Mouse (Mus musculus) c-Kit-negative CD71-positive TER-119-positive erythroid progenitor cells, embryonic 14.5 days (primary cell): ENCODE results near the gene Utrn.

ENCODE experiments used
- DNase-seq: peaks from one replicate; pipeline ENCODE4 v3.0.0-alpha.2; 2013; ENCODE audit warnings: low read depth, low spot score

Gene Utrn

GRCm38 (mm10) chr10:12736861-12737835, 132.0 kb downstream of the Utrn start:
- DNase-seq: no peak

GRCm38 (mm10) chr10:12735695-12736094, 133.5 kb downstream of the Utrn start:
- no peak for DNase-seq

GRCm38 (mm10) chr10:12731459-12731858, 137.7 kb downstream of the Utrn start:
- DNase-seq: no peak

- DNase-seq: no peak
Observed at GRCm38 (mm10) chr10:12729635-12730034, 139.5 kb downstream of the Utrn start.

DNA sequence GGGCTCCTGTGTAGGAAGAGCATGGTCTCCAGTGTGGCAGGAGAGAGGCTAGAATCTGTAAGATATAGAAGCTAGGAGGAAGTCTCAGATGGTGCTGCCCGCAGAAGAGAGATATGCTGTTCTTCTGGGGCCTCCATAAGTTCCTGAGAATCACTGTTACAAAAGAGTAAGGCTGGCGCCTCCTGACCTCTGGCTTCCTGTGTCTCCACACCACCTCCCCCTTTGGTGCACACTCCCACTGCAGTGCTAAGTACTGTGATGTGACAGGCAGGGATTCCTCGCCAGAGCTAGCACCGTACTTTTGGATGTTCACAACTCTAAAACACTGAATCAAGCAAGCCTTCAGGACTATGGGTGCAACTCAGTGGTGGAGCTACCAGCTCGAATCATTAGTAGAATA, 140.1 kb downstream of the Utrn start:
- no peak for DNase-seq

GRCm38 (mm10) chr10:12727881-12728280, 141.3 kb downstream of the Utrn start:
- DNase-seq: no peak

DNA sequence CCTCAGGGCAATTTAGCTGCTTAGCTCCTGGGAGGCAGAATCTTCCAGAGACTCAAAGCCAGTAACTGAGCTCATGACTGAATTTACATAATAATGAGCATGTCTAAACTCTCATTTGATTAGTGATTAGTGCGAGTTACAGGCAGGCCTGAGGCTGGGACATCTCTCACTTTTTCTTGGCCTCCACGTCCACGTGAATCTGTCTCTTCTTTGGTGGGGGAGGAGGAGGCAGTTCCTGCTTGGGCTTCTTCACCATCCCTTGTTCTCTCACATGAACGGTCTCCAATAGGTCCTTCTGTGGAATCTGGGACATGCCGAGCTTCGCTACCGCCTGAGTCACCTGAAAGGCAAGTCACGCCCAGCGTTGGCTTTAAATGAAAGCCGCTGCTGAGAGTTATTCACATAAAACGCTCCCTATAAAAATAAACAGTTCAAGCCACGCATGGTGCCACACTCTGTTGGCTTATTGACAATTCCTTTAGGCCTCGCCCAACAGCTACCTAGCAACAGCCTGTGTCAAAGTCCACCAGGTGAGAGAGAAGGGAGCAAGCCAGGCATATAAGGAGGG, 143.0 kb downstream of the Utrn start:
- DNase-seq: no peak

- no peak for DNase-seq
Observed at GRCm38 (mm10) chr10:12724247-12725001, 144.7 kb downstream of the Utrn start.

- no peak for DNase-seq
Observed at GRCm38 (mm10) chr10:12723269-12723668, 145.9 kb downstream of the Utrn start.

DNA sequence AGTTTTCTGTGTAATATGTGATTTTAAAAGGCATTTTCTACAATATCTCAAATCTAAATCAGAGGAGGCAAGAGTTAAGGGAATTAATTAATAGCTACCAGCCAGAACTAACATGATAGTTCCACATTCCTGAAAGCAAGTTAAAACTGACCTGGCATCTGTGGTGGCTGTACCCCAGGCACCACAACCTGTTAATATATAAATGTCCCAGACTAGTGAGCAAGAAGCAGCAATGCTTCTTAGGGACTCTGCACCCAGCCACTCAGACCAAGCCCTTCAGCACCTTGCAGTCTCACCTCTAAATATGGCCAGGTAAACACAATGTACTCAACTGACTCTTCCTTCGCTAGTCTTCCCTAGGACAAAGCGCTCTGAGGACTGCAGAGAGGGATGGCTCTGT, 147.1 kb downstream of the Utrn start:
- DNase-seq: no peak

DNA sequence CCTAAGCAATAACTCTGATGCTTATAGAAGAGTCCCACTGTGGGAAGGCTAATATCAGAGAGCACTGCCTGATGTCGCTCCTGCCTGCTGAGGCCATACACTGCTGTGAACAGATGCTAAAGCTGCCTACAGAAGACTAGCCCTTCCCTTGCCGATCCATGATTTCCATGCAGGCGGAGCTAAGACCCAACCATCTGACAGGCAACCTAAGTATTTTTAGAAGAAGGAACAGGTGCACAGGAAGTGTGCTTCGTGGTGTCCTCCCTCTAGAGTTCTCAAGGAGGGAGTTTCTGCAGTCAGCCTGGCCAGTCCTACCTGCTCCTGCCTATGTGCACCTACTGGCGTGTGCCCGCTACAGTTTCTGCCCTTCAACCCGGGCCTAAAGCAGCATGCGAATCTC, 150.8 kb downstream of the Utrn start:
- no peak for DNase-seq

GRCm38 (mm10) chr10:12717381-12717780, 151.8 kb downstream of the Utrn start:
- no peak for DNase-seq

DNA sequence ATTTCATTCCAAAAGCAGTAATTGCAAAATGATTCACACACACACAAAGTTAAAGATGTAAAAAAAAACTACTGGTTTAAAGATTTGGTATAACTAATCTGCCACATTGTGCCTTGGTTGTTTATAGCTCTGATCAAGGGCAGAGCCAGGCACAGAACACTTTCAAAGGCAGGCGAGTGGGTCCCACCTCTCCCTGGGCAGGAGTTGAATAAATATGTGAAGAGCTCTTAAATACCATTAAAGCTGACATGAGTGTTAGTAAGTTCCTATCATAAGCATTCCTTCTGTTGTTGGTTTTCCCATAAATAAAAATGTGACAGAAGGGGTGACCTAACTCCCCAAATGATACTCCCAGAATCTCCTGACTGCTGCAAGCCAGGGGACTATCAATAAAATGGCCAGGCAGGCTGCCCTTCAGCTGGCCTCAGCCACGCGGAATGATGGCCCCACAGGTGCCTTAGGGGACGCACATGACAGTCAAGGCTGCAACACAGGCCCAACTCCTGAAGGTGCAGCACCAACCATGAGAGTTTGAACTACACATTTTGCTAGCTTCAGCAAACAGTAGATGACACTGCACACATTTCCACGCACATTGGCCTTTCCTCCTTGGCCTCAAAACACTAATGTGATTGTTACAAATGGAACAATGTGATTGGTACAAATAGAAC, 152.4 kb downstream of the Utrn start:
- DNase-seq: no peak

GRCm38 (mm10) chr10:12713236-12713855, 155.8 kb downstream of the Utrn start:
- DNase-seq: no peak

DNA sequence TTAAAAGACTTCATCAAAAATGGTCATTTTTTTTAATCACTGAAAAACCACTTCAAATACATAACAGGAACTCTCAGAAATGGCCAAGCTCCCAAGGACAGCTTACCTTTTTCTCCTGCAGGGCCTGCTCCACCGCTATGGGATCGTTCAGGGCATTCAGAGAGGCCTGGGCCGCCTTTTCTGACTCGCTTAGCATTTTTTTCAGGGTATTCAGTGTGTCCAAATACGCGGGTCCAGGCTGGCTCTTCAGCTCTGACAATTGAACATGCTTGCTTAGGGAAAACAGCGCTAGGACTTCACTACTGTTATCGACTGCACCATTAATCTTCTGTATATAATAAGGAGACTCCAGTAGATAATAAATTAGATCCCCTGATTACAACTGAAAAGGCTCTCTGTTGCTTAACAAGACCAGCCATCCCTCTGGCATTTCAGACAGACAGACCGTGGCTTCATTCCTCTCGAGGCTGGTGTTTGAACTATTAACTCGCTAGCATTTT, 157.8 kb downstream of the Utrn start:
- no peak for DNase-seq

DNA sequence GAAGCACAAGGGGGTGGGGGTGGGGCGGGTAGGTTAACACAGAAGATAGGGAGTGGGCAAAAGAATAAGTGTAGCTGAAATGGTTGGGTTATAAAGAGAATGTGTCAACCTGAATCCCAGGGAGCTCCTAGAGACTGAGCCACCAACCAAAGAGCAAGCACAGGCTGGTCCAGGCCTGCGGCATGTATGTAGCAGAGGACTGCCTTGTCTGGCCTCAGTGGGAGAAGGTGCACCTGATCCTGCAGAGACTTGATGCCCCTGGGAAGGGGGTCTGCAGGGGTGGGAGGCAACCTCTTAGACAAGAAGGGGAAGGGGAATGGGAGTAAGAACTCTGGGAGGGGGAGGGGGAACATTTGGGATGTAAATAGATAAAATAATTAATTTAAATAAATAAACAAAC, 162.6 kb downstream of the Utrn start:
- no peak for DNase-seq

DNA sequence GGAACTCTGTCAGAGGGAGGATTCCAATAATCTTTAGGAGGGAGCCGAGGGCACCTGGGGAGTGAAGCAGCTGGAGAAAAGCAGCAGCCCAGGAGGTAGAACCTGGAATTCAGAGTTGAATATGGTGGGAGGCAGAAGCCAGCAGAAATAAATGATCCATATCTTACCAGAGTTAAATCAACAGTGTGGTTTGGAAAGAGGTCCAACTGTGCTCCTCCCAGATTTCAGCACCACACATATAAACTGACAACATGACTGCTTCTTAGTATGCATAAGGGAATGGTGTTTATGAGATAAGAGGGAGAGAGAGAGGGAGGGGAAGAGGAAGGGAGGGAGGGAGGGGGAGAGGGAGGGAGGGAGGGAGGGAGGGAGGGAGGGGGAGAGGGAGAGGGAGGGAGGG, 163.2 kb downstream of the Utrn start:
- no peak for DNase-seq

GRCm38 (mm10) chr10:12704290-12704689, 164.9 kb downstream of the Utrn start:
- DNase-seq: no peak

DNA sequence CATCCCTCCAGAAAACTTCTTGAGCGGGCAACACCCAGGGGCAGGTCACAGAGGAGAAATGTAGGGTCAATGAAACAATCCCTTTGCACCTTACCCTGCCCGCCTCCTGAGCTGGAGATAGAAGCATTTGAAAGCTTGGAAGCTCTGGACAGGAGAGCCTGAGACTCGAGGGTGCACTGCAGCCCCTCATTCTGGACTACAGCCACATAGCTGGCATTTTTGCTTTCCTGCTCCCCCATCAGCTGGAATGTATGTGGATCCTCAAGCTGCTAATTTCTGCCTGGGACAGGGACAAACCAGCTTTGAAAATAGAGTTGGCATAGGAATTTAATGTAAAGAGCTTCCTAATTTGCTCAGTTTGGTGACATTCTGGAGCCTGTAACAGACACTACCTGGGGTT, 165.6 kb downstream of the Utrn start:
- no peak for DNase-seq

GRCm38 (mm10) chr10:12702140-12702539, 167.0 kb downstream of the Utrn start:
- no peak for DNase-seq

DNA sequence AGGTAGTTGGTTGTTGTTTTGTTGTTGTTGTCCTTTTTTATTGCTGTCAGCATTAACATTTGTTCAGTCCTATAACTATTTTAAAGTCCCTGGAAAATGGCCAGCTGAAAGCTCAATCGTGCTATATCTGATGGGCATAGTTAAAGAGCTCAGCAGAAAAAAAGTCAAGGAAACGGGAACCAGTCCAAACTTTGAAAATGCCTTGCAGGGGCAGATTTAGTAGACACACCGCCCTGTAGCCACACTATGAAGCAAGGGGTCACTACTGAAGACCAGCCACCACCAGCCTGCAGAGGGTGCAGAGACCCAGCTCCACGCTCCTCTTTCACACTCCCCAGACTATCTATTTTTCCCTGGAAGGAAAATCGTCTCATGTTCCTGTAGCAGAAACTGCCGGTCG, 167.5 kb downstream of the Utrn start:
- no peak for DNase-seq
